Mouse (Mus musculus) small intestine, adult 2 months (tissue): ENCODE data around the gene Fbln2. TPM values are rescaled to one million over a fixed set of nuclear protein-coding genes. Genes with fewer than 3 reads are reported as not detected.

Experiments used
- H3K27ac ChIP-seq: fragments of 200-500 bp; 2 replicates; pipeline ENCODE4 v1.5.1; 2012; ENCODE audit warnings: low read depth, low read length, control low read depth, inconsistent platforms; ENCODE audit not compliant: insufficient read depth
- H3K27me3 ChIP-seq: fragments of 200-500 bp; 2 replicates; pipeline ENCODE4 v1.6.1; 2012; ENCODE audit warnings: mild to moderate bottlenecking, moderate library complexity, low read length, inconsistent platforms; ENCODE audit not compliant: control insufficient read depth, insufficient read depth
- H3K36me3 ChIP-seq: fragments of 200-500 bp; 2 replicates; pipeline ENCODE4 v1.6.1; 2012; ENCODE audit warnings: mild to moderate bottlenecking, low read length, control low read depth, inconsistent platforms; ENCODE audit not compliant: control insufficient read depth, insufficient read depth
- H3K4me1 ChIP-seq: fragments of 200-500 bp; 2 replicates; pipeline ENCODE4 v1.6.1; 2012; ENCODE audit warnings: low read length, inconsistent platforms, mixed read lengths; ENCODE audit not compliant: control insufficient read depth, insufficient read depth, insufficient read length
- H3K4me3 ChIP-seq: fragments of 200-500 bp; 2 replicates; pipeline ENCODE4 v1.5.1; 2012; ENCODE audit warnings: low read depth, mild to moderate bottlenecking, control low read depth, inconsistent platforms, low read length, moderate library complexity
- CTCF ChIP-seq: fragments of 200-500 bp; IDR thresholded peaks from 2 replicates; pipeline ENCODE4 v1.5.1; 2012; ENCODE audit warnings: low read depth, mild to moderate bottlenecking, control low read depth, inconsistent platforms, low read length, moderate library complexity, mixed read lengths; ENCODE audit not compliant: insufficient replicate concordance, insufficient read length; ENCODE audit errors: extremely low read depth
- POLR2A ChIP-seq: fragments of 200-500 bp; IDR thresholded peaks from 2 replicates; pipeline ENCODE4 v1.6.1; 2012; ENCODE audit warnings: low read depth, mild to moderate bottlenecking, control low read depth, inconsistent platforms, low read length, moderate library complexity
- WGBS: fragments of 180-500 bp; shearing (Covaris S2); methylation state at CpG from one replicate; pipeline ENCODE4 v1.1.7; 2018; 5-methylcytosine and 5-hydroxymethylcytosine counted together
- polyA plus RNA-seq: library from polyadenylated mRNA; depleted of rRNA; stranded (reverse); fragments of >200 nt; gene quantifications from 2 replicates; pipeline ENCODE4 v1.2.3, GENCODE M21; 2012

The Fbln2 gene
- polyA plus RNA-seq, 1 experiment, result 19.6 TPM

GRCm38 (mm10) chr6:91247343-91247742, 35.1 kb downstream of the Fbln2 start:
- H3K4me1 ChIP-seq, result no peaks in the 10 kb centered on the region
- H3K36me3 ChIP-seq, result no peaks in the 10 kb centered on the region
- no peak overlapping the region for H3K27ac ChIP-seq
- TF ChIP-seq CTCF (no peak), POLR2A (no peak)
- H3K4me3 ChIP-seq, result no peak overlapping the region
- peaks cover 3% of the 10 kb centered on the region; the same call in 1 of the 2 replicates for H3K27me3 ChIP-seq
- WGBS, result 72% methylated on average over 1 of the region's 1 CpGs

GRCm38 (mm10) chr6:91248627-91249026, 36.4 kb downstream of the Fbln2 start:
- TF ChIP-seq CTCF (no peak), POLR2A (no peak)
- WGBS, result 61% methylated on average over 4 of the region's 4 CpGs

GRCm38 (mm10) chr6:91249797-91250196, 37.5 kb downstream of the Fbln2 start:
- 79% methylated on average over 1 of the region's 1 CpGs for WGBS
- TF ChIP-seq POLR2A (no peak), CTCF (no peak)
- Histone ChIP-seq H3K27ac (no peak overlapping the region), H3K4me1 (no peaks in the 10 kb centered on the region), H3K27me3 (no peaks in the 10 kb centered on the region), H3K36me3 (no peaks in the 10 kb centered on the region), H3K4me3 (no peak overlapping the region)

More at GRCm38 (mm10) chr6:91248627-91249026, 36.4 kb downstream of the Fbln2 start:
- no peaks in the 10 kb centered on the region for H3K4me1 ChIP-seq
- no peak overlapping the region for H3K27ac ChIP-seq
- H3K36me3 ChIP-seq, result no peaks in the 10 kb centered on the region
- H3K4me3 ChIP-seq, result no peak overlapping the region
- H3K27me3 ChIP-seq, result peaks cover 1% of the 10 kb centered on the region; the same call in 1 of the 2 replicates

GRCm38 (mm10) chr6:91259440-91260120, 47.3 kb downstream of the Fbln2 start:
- Histone ChIP-seq H3K4me3 (no peak overlapping the region), H3K36me3 (no peaks in the 10 kb centered on the region), H3K27ac (no peak overlapping the region), H3K4me1 (no peaks in the 10 kb centered on the region), H3K27me3 (no peaks in the 10 kb centered on the region)
- TF ChIP-seq CTCF (no peak), POLR2A (no peak)
- WGBS, result 51% methylated on average over 16 of the region's 16 CpGs

- 71% methylated on average over 8 of the region's 8 CpGs for WGBS
Observed at GRCm38 (mm10) chr6:91260347-91260986, 48.2 kb downstream of the Fbln2 start.

GRCm38 (mm10) chr6:91260987-91261367, 48.7 kb downstream of the Fbln2 start:
- Histone ChIP-seq H3K36me3 (no peaks in the 10 kb centered on the region), H3K4me3 (no peak overlapping the region), H3K4me1 (no peaks in the 10 kb centered on the region), H3K27ac (no peak overlapping the region), H3K27me3 (no peaks in the 10 kb centered on the region)
- WGBS, result 55% methylated on average over 3 of the region's 3 CpGs
- TF ChIP-seq CTCF (no peak), POLR2A (no peak)

More at GRCm38 (mm10) chr6:91260347-91260986, 48.2 kb downstream of the Fbln2 start:
- Histone ChIP-seq H3K27me3 (no peaks in the 10 kb centered on the region), H3K4me3 (no peak overlapping the region), H3K36me3 (no peaks in the 10 kb centered on the region), H3K27ac (no peak overlapping the region), H3K4me1 (no peaks in the 10 kb centered on the region)
- no peak for TF ChIP-seq POLR2A
- no peak for TF ChIP-seq CTCF

- H3K27ac ChIP-seq, result no peak overlapping the region
- H3K4me1 ChIP-seq, result no peaks in the 10 kb centered on the region
- no peaks in the 10 kb centered on the region for H3K36me3 ChIP-seq
- H3K27me3 ChIP-seq, result no peaks in the 10 kb centered on the region
- no peak overlapping the region for H3K4me3 ChIP-seq
- TF ChIP-seq POLR2A, result no peak
- TF ChIP-seq CTCF, result no peak
- 83% methylated on average over 12 of the region's 12 CpGs for WGBS
Observed at GRCm38 (mm10) chr6:91265616-91266015, 53.4 kb downstream of the Fbln2 start.
